ENCODE assay signal across 8 mouse cellular contexts in the genomic region with DNA sequence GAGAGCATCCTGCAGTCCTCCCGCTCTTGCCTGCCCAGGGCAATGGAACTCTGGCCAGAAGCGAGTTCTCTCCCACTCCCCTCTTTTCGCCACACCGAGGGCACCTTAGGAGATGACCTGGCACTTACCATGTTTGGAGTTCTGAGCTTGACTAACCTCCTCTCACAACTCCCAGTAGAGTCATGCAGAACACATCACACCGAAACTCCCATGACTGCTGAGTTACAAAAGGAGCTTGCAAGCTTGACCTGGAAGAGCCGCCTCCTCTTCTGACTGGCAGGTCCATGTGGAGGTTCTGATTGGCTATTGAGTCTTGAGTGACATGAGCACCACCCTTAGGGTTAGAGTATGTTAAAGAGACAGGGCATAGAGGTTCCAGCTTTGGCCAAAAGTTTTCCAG. TPM values are rescaled to one million over a fixed set of nuclear protein-coding genes. Genes with fewer than 3 reads are reported as not detected.
A peak's percentile ranks its signal among the peaks of the same experiment; 100 is the strongest.
DNase-seq lines count a peak whose midpoint lies in the region; ATAC-seq and TF ChIP-seq lines count a peak whose summit lies in the region.
"Not testable (repeated sequence)": the region's sequence is repeated elsewhere in the genome, so short reads cannot be mapped to it uniquely, and the experiment has no call there.

A gene (minus strand): TSS at position 225 of the 400 bp plus-strand sequence.

- in situ Hi-C loops in ES-E14 (cut with MboI; ENCODE audit: low sequenced_read_pairs in 2 of 2, unreplicated experiment in 2 of 2), result not testable (repeated sequence)

- WGBS in forebrain, embryonic 10.5 days, result 35% methylated on average over 6 of the region's 6 CpGs
- WGBS in heart, embryonic 12.5 days, result 29% methylated on average over 6 of the region's 6 CpGs
- 46% methylated on average over 6 of the region's 6 CpGs for WGBS in lung, embryonic 14.5 days
- 34% methylated on average over 6 of the region's 6 CpGs for WGBS in olfactory bulb, adult 2 months

- peak within 1 kb of the TSS; percentile 88 to 98 for H3K4me3 ChIP-seq in ES-E14 (ENCODE audit: insufficient read depth in 1 of 2, low read depth in 1 of 2, low read length in 2 of 2, poor library complexity in 1 of 2, severe bottlenecking in 1 of 2)
- peak within 1 kb of the TSS; percentile 43 for H3K4me3 ChIP-seq in forebrain, embryonic 10.5 days
- H3K4me3 ChIP-seq in heart, embryonic 12.5 days, result peak within 1 kb of the TSS; percentile 50
- H3K4me3 ChIP-seq in lung, embryonic 14.5 days (ENCODE audit: low read depth, low read length), result peak within 1 kb of the TSS; percentile 30; the same call in 1 of the 2 replicates
- peak within 1 kb of the TSS; percentile 39 for H3K4me3 ChIP-seq in olfactory bulb, adult 2 months (ENCODE audit: insufficient read depth, low read depth, low read length)

- not testable (repeated sequence) for H3K27ac ChIP-seq in ES-E14 (ENCODE audit: insufficient read depth, low read depth, low read length, poor library complexity, severe bottlenecking); forebrain, embryonic 10.5 days; heart, embryonic 12.5 days (ENCODE audit: poor library complexity, severe bottlenecking); lung, embryonic 14.5 days (ENCODE audit: low read depth); olfactory bulb, adult 2 months (ENCODE audit: insufficient read depth, low read depth, low read length)

- not testable (repeated sequence) for H3K9me3 ChIP-seq in ES-E14 (ENCODE audit: control insufficient read depth, insufficient read depth, low read depth, low read length); forebrain, embryonic 10.5 days; heart, embryonic 12.5 days (replicated peaks); lung, embryonic 14.5 days (ENCODE audit: low read depth, low read length)

- ATAC-seq in heart, embryonic 12.5 days (ENCODE audit: insufficient number of reproducible peaks, low FRiP score); lung, embryonic 14.5 days (ENCODE audit: insufficient read depth): not testable (repeated sequence)

- TF ChIP-seq CTCF in lung, embryonic 14.5 days (IDR thresholded peaks at IDR 0.05; ENCODE audit: low read depth); olfactory bulb, adult 2 months (IDR thresholded peaks at IDR 0.05; ENCODE audit: insufficient read depth, low read depth, low read length): not testable (repeated sequence)

- H3K27me3 ChIP-seq in forebrain, embryonic 10.5 days (ENCODE audit: poor library complexity, severe bottlenecking); heart, embryonic 12.5 days (replicated peaks); lung, embryonic 14.5 days (ENCODE audit: insufficient read depth, low read length): not testable (repeated sequence)

- not testable (repeated sequence) for H3K4me1 ChIP-seq in ES-E14 (ENCODE audit: control insufficient read depth in 2 of 2, insufficient read depth in 2 of 2, low read length in 2 of 2, poor library complexity in 1 of 2); forebrain, embryonic 10.5 days; heart, embryonic 12.5 days (replicated peaks); lung, embryonic 14.5 days (ENCODE audit: insufficient read depth); olfactory bulb, adult 2 months (ENCODE audit: control insufficient read depth, insufficient read depth, low read length)

- H3K36me3 ChIP-seq in ES-E14 (ENCODE audit: control insufficient read depth, insufficient read depth, low read length, poor library complexity, severe bottlenecking); forebrain, embryonic 10.5 days (replicated peaks); heart, embryonic 12.5 days; lung, embryonic 14.5 days (ENCODE audit: insufficient read depth): not testable (repeated sequence)

- peak within 1 kb of the TSS; percentile 76 for H3K9ac ChIP-seq in ES-E14 (ENCODE audit: insufficient read depth, low read depth, low read length, poor library complexity, severe bottlenecking)
- H3K9ac ChIP-seq in heart, embryonic 12.5 days; lung, embryonic 14.5 days: not testable (repeated sequence)

- peak within 1 kb of the TSS; percentile 49 for H3K4me2 ChIP-seq in heart, embryonic 12.5 days
- not testable (repeated sequence) for H3K4me2 ChIP-seq in lung, embryonic 14.5 days

- peak; percentile 19 for DNase-seq in ES-E14 (ENCODE audit: low read depth, low spot score)
- DNase-seq in c-Kit-positive CD71-positive TER-119-positive erythroid progenitor cells, embryonic 14.5 days (ENCODE audit: low spot score), result peak; percentile 1
- DNase-seq in forebrain, embryonic 10.5 days (ENCODE audit: extremely low spot score, low spot score), result peak; percentile 11
- DNase-seq in kidney, adult 11 months, result peak; percentile 6
- DNase-seq in left cerebral cortex, adult 8-10 months (ENCODE audit: low spot score in 2 of 2), result not testable (repeated sequence)
- peak; percentile 12 for DNase-seq in lung, embryonic 14.5 days

- not testable (repeated sequence) for TF ChIP-seq POLR2A in olfactory bulb, adult 2 months (IDR thresholded peaks at IDR 0.05; ENCODE audit: insufficient read depth, low read depth, low read length)

RNA-seq across cellular contexts. Expression of the gene that starts here (rescaled TPM):
- total RNA-seq in ES-E14 (2012; rRNA removed), result 34.8 and 42.7 TPM in 2 replicates
- polyA plus RNA-seq in forebrain, embryonic 10.5 days (2016; fragmentation: Nextera tagmentation; extraction: Ambion mirVana), result 11.9 TPM in 2 replicates
- 7.7 and 8.5 TPM in 2 replicates for polyA plus RNA-seq in heart, embryonic 12.5 days (2016; fragmentation: Nextera tagmentation; extraction: Ambion mirVana)
- total RNA-seq in left cerebral cortex, adult 8-10 months (2022), result 10 to 100 TPM; 30.3 to 35.8 (median 32.0) TPM
- 17.4 and 17.7 TPM in 2 replicates for polyA plus RNA-seq in lung, embryonic 14.5 days (2014; fragmentation: Nextera tagmentation; extraction: Ambion mirVana)
- not detected in 2 replicates for polyA plus RNA-seq in olfactory bulb, adult 2 months (2012; ENCODE audit: insufficient read depth, insufficient read length, low replicate concordance, missing spikeins)

Comparison
In these comparisons a context has a peak if more than half of its experiments do, and no peak if none do; other contexts are left out.
1. H3K4me3 ChIP-seq: peak in every context shown above with its lines; median percentile 93 in ES-E14; 50 in heart, embryonic 12.5 days; 43 in forebrain, embryonic 10.5 days; 39 in olfactory bulb, adult 2 months; 30 in lung, embryonic 14.5 days.